Mouse (Mus musculus) mesoderm, embryonic 11.5 days (tissue): Measurements from ENCODE around the gene Oosp1.

ENCODE experiments used
- DNase-seq: peaks from one replicate; pipeline ENCODE4 v3.0.0-alpha.2; 2012; ENCODE audit warnings: low read depth, low spot score

Gene Oosp1

GRCm38 (mm10) chr19:11690839-11691238 is at the start of gene Oosp1:
Oosp1 (minus strand) TSS chr19:11691150.
- DNase-seq = no peak

GRCm38 (mm10) chr19:11736455-11736854 is 45.5 kb upstream of the Oosp1 start:
- no peak for DNase-seq

- DNase-seq = no peak
Observed at GRCm38 (mm10) chr19:11730278-11730677, 39.3 kb upstream of the Oosp1 start.

GRCm38 (mm10) chr19:11727304-11727703 is 36.4 kb upstream of the Oosp1 start:
- no peak for DNase-seq

GRCm38 (mm10) chr19:11725915-11726314 is 35.0 kb upstream of the Oosp1 start:
- no peak for DNase-seq

- no peak for DNase-seq
Observed at GRCm38 (mm10) chr19:11724275-11724674, 33.3 kb upstream of the Oosp1 start.

- no peak for DNase-seq
Observed at GRCm38 (mm10) chr19:11723870-11724269, 32.9 kb upstream of the Oosp1 start.

- DNase-seq = no peak
Observed at GRCm38 (mm10) chr19:11720071-11720470, 29.1 kb upstream of the Oosp1 start.

GRCm38 (mm10) chr19:11712451-11712850 is 21.5 kb upstream of the Oosp1 start:
- DNase-seq = no peak

GRCm38 (mm10) chr19:11698342-11698741 is 7.4 kb upstream of the Oosp1 start:
- no peak for DNase-seq

- DNase-seq = no peak
Observed at GRCm38 (mm10) chr19:11696755-11697154, 5.8 kb upstream of the Oosp1 start, which contains the start of gene Oosp3. Oosp3 (plus strand) TSS chr19:11697055.

- DNase-seq = no peak
Observed at GRCm38 (mm10) chr19:11691454-11691853, 504 bp upstream of the Oosp1 start.

- DNase-seq = no peak
Observed at GRCm38 (mm10) chr19:11661562-11661961, 29.4 kb downstream of the Oosp1 start.

GRCm38 (mm10) chr19:11660459-11660858 is 30.5 kb downstream of the Oosp1 start, which contains the start of gene Oosp2:
Oosp2 (minus strand) TSS chr19:11660559.
- no peak for DNase-seq

- no peak for DNase-seq
Observed at GRCm38 (mm10) chr19:11659142-11659541, 31.8 kb downstream of the Oosp1 start.

- no peak for DNase-seq
Observed at GRCm38 (mm10) chr19:11649564-11649963, 41.4 kb downstream of the Oosp1 start.

- no peak for DNase-seq
Observed at GRCm38 (mm10) chr19:11646166-11646565, 44.8 kb downstream of the Oosp1 start.

GRCm38 (mm10) chr19:11640732-11641131 is 50.2 kb downstream of the Oosp1 start, which contains the start of gene Ms4a3:
Ms4a3 (minus strand) TSS chr19:11640851.
- no peak for DNase-seq

- no peak for DNase-seq
Observed at GRCm38 (mm10) chr19:11639038-11639437, 51.9 kb downstream of the Oosp1 start.

GRCm38 (mm10) chr19:11635572-11635971 is 55.4 kb downstream of the Oosp1 start:
- no peak for DNase-seq

- no peak for DNase-seq
Observed at GRCm38 (mm10) chr19:11634330-11634729, 56.6 kb downstream of the Oosp1 start.

GRCm38 (mm10) chr19:11633732-11634131 is 57.2 kb downstream of the Oosp1 start:
- DNase-seq = no peak

GRCm38 (mm10) chr19:11625231-11625630 is 65.7 kb downstream of the Oosp1 start:
- DNase-seq = peak; percentile 56

GRCm38 (mm10) chr19:11624800-11625199 is 66.2 kb downstream of the Oosp1 start:
- peak; percentile 43 for DNase-seq
